Mouse (Mus musculus): ENCODE data around the gene Nphp3. TPM values are rescaled to one million over a fixed set of nuclear protein-coding genes. Genes with fewer than 3 reads are reported as not detected.

Nphp3 gene
- polyA plus RNA-seq, 1 experiment from 2014 or later, result 4.3 TPM

DNA sequence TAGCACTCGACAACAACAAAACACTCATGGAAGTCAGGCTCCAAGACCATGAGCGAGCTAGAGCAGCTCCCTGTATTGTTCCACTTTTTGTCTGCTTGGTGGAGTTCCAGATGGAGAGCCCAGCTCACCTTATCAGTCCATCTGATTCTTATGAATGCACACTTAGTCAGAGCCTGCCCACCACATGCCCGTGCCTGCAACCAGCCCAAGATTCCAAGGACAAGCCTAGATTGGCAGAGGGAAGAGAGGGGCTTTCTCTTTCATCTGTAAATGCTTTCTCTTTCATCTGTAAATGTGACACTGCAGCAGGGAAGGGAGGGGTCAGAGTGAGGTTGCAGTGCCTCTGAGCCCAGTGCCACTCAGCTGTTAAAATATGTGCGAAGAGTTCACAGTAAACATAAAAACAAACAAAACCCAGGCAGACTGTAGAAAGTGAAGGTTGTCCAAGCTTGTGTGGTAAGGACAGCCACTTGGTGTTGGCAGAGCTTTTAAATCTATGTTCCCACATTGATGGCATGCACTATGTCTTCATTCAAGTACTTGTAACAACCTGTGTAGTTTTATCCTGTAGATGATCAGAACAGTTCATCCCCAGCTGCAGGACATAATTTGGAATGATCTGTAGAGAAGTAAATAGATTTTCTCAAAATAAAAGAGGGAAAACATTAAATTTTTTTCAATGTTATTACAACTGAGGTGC lies 83.5 kb downstream of the Nphp3 start:
- Histone ChIP-seq H3K9ac (replicated peaks; ENCODE audit: low read length) (no peak overlapping the region), H3K27ac (ENCODE audit: low read length) (no peak overlapping the region), H3K9me3 (ENCODE audit: low read length) (no peaks in the 10 kb centered on the region), H3K4me3 (ENCODE audit: low read length) (no peak overlapping the region), H3K27me3 (ENCODE audit: insufficient read depth, low read length) (no peaks in the 10 kb centered on the region), H3K36me3 (ENCODE audit: insufficient read depth, low read length) (no peaks in the 10 kb centered on the region), H3K4me1 (ENCODE audit: insufficient read depth, low read length) (no peaks in the 10 kb centered on the region), H3K4me2 (replicated peaks; ENCODE audit: low read depth, low read length) (no peak overlapping the region)
- ATAC-seq (ENCODE audit: low FRiP score, low TSS enrichment), result no peak
- WGBS, result 59% methylated on average over 4 of the region's 4 CpGs

DNA sequence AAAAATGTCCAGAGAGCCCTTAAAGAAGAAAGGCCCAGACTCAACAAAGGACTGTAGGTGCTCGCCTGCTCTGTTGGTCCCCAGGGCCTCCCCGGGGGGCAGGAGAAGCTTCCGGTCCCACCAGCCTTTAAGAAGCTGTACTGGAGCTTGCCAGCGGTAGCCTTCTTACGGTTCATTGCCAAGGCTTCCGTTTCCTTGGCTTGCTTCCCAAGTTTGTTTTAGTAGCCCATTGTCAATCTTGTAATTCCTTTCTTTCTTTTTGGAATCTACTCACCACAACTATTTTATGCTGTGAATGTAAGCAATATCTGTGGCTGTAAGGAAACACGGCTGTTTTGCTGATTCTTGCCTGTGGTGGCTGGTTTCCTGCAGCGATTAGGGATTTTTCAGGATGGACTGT lies 86.2 kb downstream of the Nphp3 start:
- no peaks in the 10 kb centered on the region for H3K36me3 ChIP-seq (ENCODE audit: insufficient read depth, low read length)
- no peaks in the 10 kb centered on the region for H3K27me3 ChIP-seq (ENCODE audit: insufficient read depth, low read length)
- 59% methylated on average over 8 of the region's 8 CpGs for WGBS
- peak overlapping the region; percentile 27; the same call in 1 of the 2 replicates for H3K27ac ChIP-seq (ENCODE audit: low read length)
- H3K4me2 ChIP-seq (replicated peaks; ENCODE audit: low read depth, low read length), result no peak overlapping the region
- H3K9ac ChIP-seq (replicated peaks; ENCODE audit: low read length), result no peak overlapping the region
- no peaks in the 10 kb centered on the region for H3K4me1 ChIP-seq (ENCODE audit: insufficient read depth, low read length)
- no peaks in the 10 kb centered on the region for H3K9me3 ChIP-seq (ENCODE audit: low read length)
- ATAC-seq (ENCODE audit: low FRiP score, low TSS enrichment), result no peak
- H3K4me3 ChIP-seq (ENCODE audit: low read length), result no peak overlapping the region

DNA sequence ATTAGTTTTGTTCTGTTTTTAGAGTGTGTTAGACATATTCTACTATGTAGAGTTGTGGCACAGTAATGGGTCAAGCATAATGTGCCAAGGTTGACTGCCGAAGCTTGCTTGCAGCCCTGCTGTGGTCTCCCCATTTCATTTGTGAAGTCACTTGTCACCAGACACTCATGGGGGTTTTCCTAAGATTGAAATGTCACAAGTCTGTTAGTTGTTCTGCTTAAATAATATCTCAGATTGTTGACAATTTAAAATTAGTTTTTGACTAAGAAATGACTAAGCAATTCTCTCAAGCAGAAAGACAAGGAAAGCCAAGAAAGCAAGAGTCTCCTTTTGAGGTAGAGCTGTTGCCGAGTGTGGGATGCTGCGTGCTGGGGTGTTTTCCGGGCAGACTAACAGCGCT lies 90.6 kb downstream of the Nphp3 start:
- H3K36me3 ChIP-seq (ENCODE audit: insufficient read depth, low read length), result no peaks in the 10 kb centered on the region
- H3K4me2 ChIP-seq (replicated peaks; ENCODE audit: low read depth, low read length), result no peak overlapping the region
- no peak overlapping the region for H3K27ac ChIP-seq (ENCODE audit: low read length)
- no peak overlapping the region for H3K4me3 ChIP-seq (ENCODE audit: low read length)
- H3K9me3 ChIP-seq (ENCODE audit: low read length), result no peaks in the 10 kb centered on the region
- no peaks in the 10 kb centered on the region for H3K27me3 ChIP-seq (ENCODE audit: insufficient read depth, low read length)
- no peaks in the 10 kb centered on the region for H3K4me1 ChIP-seq (ENCODE audit: insufficient read depth, low read length)
- no peak for ATAC-seq (ENCODE audit: low FRiP score, low TSS enrichment)
- 81% methylated on average over 5 of the region's 5 CpGs for WGBS
- H3K9ac ChIP-seq (replicated peaks; ENCODE audit: low read length), result no peak overlapping the region

Other genes with a start within 250 kb of the Nphp3 start
- 8.3 and 8.5 TPM in 2 replicates for gene Tmem108, start 240.7 kb upstream of the Nphp3 start, polyA plus RNA-seq (2015; fragmentation: Nextera tagmentation; extraction: Ambion mirVana)
- gene Gm28305, start 38.1 kb downstream of the Nphp3 start, polyA plus RNA-seq (2015; fragmentation: Nextera tagmentation; extraction: Ambion mirVana), result not detected in 2 replicates
- gene Uba5, start 60.6 kb downstream of the Nphp3 start, polyA plus RNA-seq (2015; fragmentation: Nextera tagmentation; extraction: Ambion mirVana), result 46.2 and 48.9 TPM in 2 replicates
- 15.7 and 19.0 TPM in 2 replicates for gene Acad11, start 60.8 kb downstream of the Nphp3 start, polyA plus RNA-seq (2015; fragmentation: Nextera tagmentation; extraction: Ambion mirVana)
- gene Ackr4, start 124.4 kb downstream of the Nphp3 start, polyA plus RNA-seq (2015; fragmentation: Nextera tagmentation; extraction: Ambion mirVana), result 1.9 and 2.0 TPM in 2 replicates

Data from kidney, embryonic 16.5 days (tissue).